Mouse (Mus musculus): ENCODE measurements around the gene H2afx.

- TF ChIP-seq HCFC1 (IDR thresholded peaks at IDR 0.05; ENCODE audit: borderline replicate concordance, insufficient read depth, low read length), result no peak
- TF ChIP-seq ZC3H11A (IDR thresholded peaks at IDR 0.05; ENCODE audit: borderline replicate concordance, low read depth, low read length), result no peak
These were observed 24.7 kb upstream of the H2afx start for GRCm38 (mm10) chr9:44309756-44310155.
